ENCODE assay signal across 9 mouse cellular contexts in genomic region chr14:13198491-13198890, GRCm38 (mm10).
A peak's percentile ranks its signal among the peaks of the same experiment; 100 is the strongest.
DNase-seq lines count a peak whose midpoint lies in the region; ATAC-seq lines count a peak whose summit lies in the region.
"Had no signal": no experiment of that assay in that cellular context is flagged by ENCODE, and none has a peak within 500 bp of the region (broad histone marks: within the 10 kb centered on the region; RNA-seq: fewer than 3 reads in every experiment).

No protein-coding gene starts in this region.

- intact Hi-C loops in heart, postnatal 36 days (cut with DNase I) = loop anchor here (1.0 to 2.0 kb wide), 2 partner anchors 574 to 624 kb away; no protein-coding TSS in a partner anchor

- ATAC-seq in midbrain, embryonic 16.5 days = peak; percentile 92
- ATAC-seq in activated CD4-positive, CD25-positive, alpha-beta regulatory T cell, adult 4 months = no peak

- H3K9ac ChIP-seq in midbrain, embryonic 16.5 days (ENCODE audit: low read depth, low read length) = no peak overlapping the region
- H3K9ac ChIP-seq: liver, embryonic 15.5 days had no signal

- no peak overlapping the region for H3K27ac ChIP-seq in midbrain, embryonic 16.5 days (ENCODE audit: low read length)
- H3K27ac ChIP-seq: liver, embryonic 15.5 days had no signal

- H3K4me2 ChIP-seq in midbrain, embryonic 16.5 days (ENCODE audit: low read length) = no peak overlapping the region
- H3K4me2 ChIP-seq: liver, embryonic 15.5 days had no signal

- H3K36me3 ChIP-seq in midbrain, embryonic 16.5 days (ENCODE audit: control insufficient read depth, insufficient read depth, low read length) = no peaks in the 10 kb centered on the region
- H3K36me3 ChIP-seq: liver, embryonic 15.5 days had no signal

- 56% methylated on average over 1 of the region's 1 CpGs for WGBS in midbrain, embryonic 16.5 days

- no peaks in the 10 kb centered on the region for H3K9me3 ChIP-seq in midbrain, embryonic 16.5 days (replicated peaks; ENCODE audit: control insufficient read depth, low read length, poor library complexity, severe bottlenecking)
- H3K9me3 ChIP-seq: liver, embryonic 15.5 days had no signal

- H3K4me3 ChIP-seq in midbrain, embryonic 16.5 days (ENCODE audit: low read depth, low read length) = no peak overlapping the region
- H3K4me3 ChIP-seq: liver, embryonic 15.5 days had no signal

- peak; percentile 7 to 33 for DNase-seq in heart, adult 18-20 months
- no peak for DNase-seq in heart, postnatal 36 days
- DNase-seq in right cerebral cortex, adult 18-20 months = peak; percentile 67
- no peak for DNase-seq in right cerebral cortex, postnatal 4 days
- DNase-seq in forelimb bud, embryonic 11.5 days (ENCODE audit: low read depth, low spot score) = peak; percentile 10
- no peak for DNase-seq in gastrocnemius, postnatal 4 days (ENCODE audit: low spot score in 2 of 2)

- no peaks in the 10 kb centered on the region for H3K4me1 ChIP-seq in midbrain, embryonic 16.5 days (ENCODE audit: control insufficient read depth, insufficient read depth, low read length)
- H3K4me1 ChIP-seq: liver, embryonic 15.5 days had no signal

- H3K27me3 ChIP-seq in midbrain, embryonic 16.5 days (ENCODE audit: control insufficient read depth, insufficient read depth, low read depth, low read length) = no peaks in the 10 kb centered on the region
- H3K27me3 ChIP-seq: liver, embryonic 15.5 days had no signal

Comparison
In these comparisons a context has a peak if more than half of its experiments do, and no peak if none do; other contexts are left out.
1. DNase-seq: peak in heart, adult 18-20 months (2 of 2), right cerebral cortex, adult 18-20 months (single experiment) and forelimb bud, embryonic 11.5 days (single experiment); none in heart, postnatal 36 days (0 of 2), right cerebral cortex, postnatal 4 days (single experiment) and gastrocnemius, postnatal 4 days (0 of 2).